Mouse (Mus musculus): Measurements from ENCODE around the gene Nat8l. TPM values are rescaled to one million over a fixed set of nuclear protein-coding genes. Genes with fewer than 3 reads are reported as not detected.

The Nat8l gene
- polyA plus RNA-seq, 1 experiment from 2014 or later, result 3.9 TPM

- H3K27me3 ChIP-seq (ENCODE audit: control insufficient read depth, insufficient read depth, low read length), result no peaks in the 10 kb centered on the region
- H3K4me3 ChIP-seq (ENCODE audit: low read depth, low read length), result peak overlapping the region; percentile 92
- peak; percentile 65 for ATAC-seq (ENCODE audit: low read depth)
- H3K9ac ChIP-seq (replicated peaks; ENCODE audit: low read depth, low read length), result peak overlapping the region; percentile 94
- 3% methylated on average over 26 of the region's 26 CpGs for WGBS
- no peaks in the 10 kb centered on the region for H3K9me3 ChIP-seq (ENCODE audit: control insufficient read depth, low read length)
- H3K4me1 ChIP-seq (ENCODE audit: control insufficient read depth, insufficient read depth, low read length), result peaks cover 13% of the 10 kb centered on the region
- peak overlapping the region; percentile 84 for H3K4me2 ChIP-seq (ENCODE audit: low read depth, low read length)
- peak overlapping the region; percentile 91 for H3K27ac ChIP-seq (ENCODE audit: low read depth, low read length)
- no peaks in the 10 kb centered on the region for H3K36me3 ChIP-seq (ENCODE audit: control insufficient read depth, insufficient read depth, low read length)
Measured at GRCm38 (mm10) chr5:33982731-33983259, 13.0 kb upstream of the Nat8l start.

- peaks cover 13% of the 10 kb centered on the region for H3K4me1 ChIP-seq (ENCODE audit: control insufficient read depth, insufficient read depth, low read length)
- ATAC-seq (ENCODE audit: low read depth), result peak; percentile 91
- no peaks in the 10 kb centered on the region for H3K36me3 ChIP-seq (ENCODE audit: control insufficient read depth, insufficient read depth, low read length)
- peak within 1 kb of the TSS; percentile 84 for H3K4me2 ChIP-seq (ENCODE audit: low read depth, low read length)
- WGBS, result under 1% methylated on average over 83 of the region's 88 CpGs
- H3K4me3 ChIP-seq (ENCODE audit: low read depth, low read length), result peak within 1 kb of the TSS; percentile 92
- H3K9me3 ChIP-seq (ENCODE audit: control insufficient read depth, low read length), result no peaks in the 10 kb centered on the region
- peak within 1 kb of the TSS; percentile 91 for H3K27ac ChIP-seq (ENCODE audit: low read depth, low read length)
- H3K27me3 ChIP-seq (ENCODE audit: control insufficient read depth, insufficient read depth, low read length), result no peaks in the 10 kb centered on the region
- peak within 1 kb of the TSS; percentile 94 for H3K9ac ChIP-seq (replicated peaks; ENCODE audit: low read depth, low read length)
Measured at GRCm38 (mm10) chr5:33983309-33984121, 12.3 kb upstream of the Nat8l start, which contains the start of gene Gm1673. Gm1673 (plus strand) TSS chr5:33983433.

- no peaks in the 10 kb centered on the region for H3K9me3 ChIP-seq (ENCODE audit: control insufficient read depth, low read length)
- peak overlapping the region; percentile 98 for H3K27ac ChIP-seq (ENCODE audit: low read depth, low read length)
- H3K4me2 ChIP-seq (ENCODE audit: low read depth, low read length), result peak overlapping the region; percentile 50
- WGBS, result 29% methylated on average over 28 of the region's 28 CpGs
- peak overlapping the region; percentile 83 for H3K9ac ChIP-seq (replicated peaks; ENCODE audit: low read depth, low read length)
- no peaks in the 10 kb centered on the region for H3K27me3 ChIP-seq (ENCODE audit: control insufficient read depth, insufficient read depth, low read length)
- H3K36me3 ChIP-seq (ENCODE audit: control insufficient read depth, insufficient read depth, low read length), result no peaks in the 10 kb centered on the region
- peaks cover 29% of the 10 kb centered on the region for H3K4me1 ChIP-seq (ENCODE audit: control insufficient read depth, insufficient read depth, low read length)
- peak overlapping the region; percentile 95 for H3K4me3 ChIP-seq (ENCODE audit: low read depth, low read length)
- no peak for ATAC-seq (ENCODE audit: low read depth)
Measured at GRCm38 (mm10) chr5:33994671-33995625, 836 bp upstream of the Nat8l start.

GRCm38 (mm10) chr5:33996694-33997045 lies 886 bp downstream of the Nat8l start:
- H3K4me1 ChIP-seq (ENCODE audit: control insufficient read depth, insufficient read depth, low read length), result peaks cover 32% of the 10 kb centered on the region
- ATAC-seq (ENCODE audit: low read depth), result peak; percentile 45
- no peaks in the 10 kb centered on the region for H3K27me3 ChIP-seq (ENCODE audit: control insufficient read depth, insufficient read depth, low read length)
- peaks cover 10% of the 10 kb centered on the region for H3K36me3 ChIP-seq (ENCODE audit: control insufficient read depth, insufficient read depth, low read length)
- WGBS, result 0% methylated on average over 53 of the region's 55 CpGs
- peak overlapping the region; percentile 95 for H3K4me3 ChIP-seq (ENCODE audit: low read depth, low read length)
- no peaks in the 10 kb centered on the region for H3K9me3 ChIP-seq (ENCODE audit: control insufficient read depth, low read length)
- peak overlapping the region; percentile 98 for H3K27ac ChIP-seq (ENCODE audit: low read depth, low read length)
- H3K9ac ChIP-seq (replicated peaks; ENCODE audit: low read depth, low read length), result peak overlapping the region; percentile 83
- peak overlapping the region; percentile 50 for H3K4me2 ChIP-seq (ENCODE audit: low read depth, low read length)

GRCm38 (mm10) chr5:33997051-33997741 lies 1.4 kb downstream of the Nat8l start:
- peak overlapping the region; percentile 95 for H3K4me3 ChIP-seq (ENCODE audit: low read depth, low read length)
- under 1% methylated on average over 56 of the region's 80 CpGs for WGBS

GRCm38 (mm10) chr5:33997829-33998504 lies 2.2 kb downstream of the Nat8l start:
- peak overlapping the region; percentile 98 for H3K27ac ChIP-seq (ENCODE audit: low read depth, low read length)
- peak overlapping the region; percentile 50 for H3K4me2 ChIP-seq (ENCODE audit: low read depth, low read length)
- no peaks in the 10 kb centered on the region for H3K9me3 ChIP-seq (ENCODE audit: control insufficient read depth, low read length)
- peak overlapping the region; percentile 83 for H3K9ac ChIP-seq (replicated peaks; ENCODE audit: low read depth, low read length)
- H3K4me3 ChIP-seq (ENCODE audit: low read depth, low read length), result peak overlapping the region; percentile 95
- ATAC-seq (ENCODE audit: low read depth), result no peak
- peaks cover 15% of the 10 kb centered on the region for H3K36me3 ChIP-seq (ENCODE audit: control insufficient read depth, insufficient read depth, low read length)
- H3K4me1 ChIP-seq (ENCODE audit: control insufficient read depth, insufficient read depth, low read length), result peaks cover 32% of the 10 kb centered on the region
- 67% methylated on average over 20 of the region's 20 CpGs for WGBS
- no peaks in the 10 kb centered on the region for H3K27me3 ChIP-seq (ENCODE audit: control insufficient read depth, insufficient read depth, low read length)

More at GRCm38 (mm10) chr5:33997051-33997741, 1.4 kb downstream of the Nat8l start:
- no peaks in the 10 kb centered on the region for H3K9me3 ChIP-seq (ENCODE audit: control insufficient read depth, low read length)
- H3K27me3 ChIP-seq (ENCODE audit: control insufficient read depth, insufficient read depth, low read length), result no peaks in the 10 kb centered on the region
- H3K9ac ChIP-seq (replicated peaks; ENCODE audit: low read depth, low read length), result peak overlapping the region; percentile 83
- H3K36me3 ChIP-seq (ENCODE audit: control insufficient read depth, insufficient read depth, low read length), result peaks cover 15% of the 10 kb centered on the region
- peak overlapping the region; percentile 98 for H3K27ac ChIP-seq (ENCODE audit: low read depth, low read length)
- H3K4me1 ChIP-seq (ENCODE audit: control insufficient read depth, insufficient read depth, low read length), result peaks cover 32% of the 10 kb centered on the region
- ATAC-seq (ENCODE audit: low read depth), result peak; percentile 36
- H3K4me2 ChIP-seq (ENCODE audit: low read depth, low read length), result peak overlapping the region; percentile 50

- Histone ChIP-seq H3K27me3 (ENCODE audit: control insufficient read depth, insufficient read depth, low read length) (no peaks in the 10 kb centered on the region), H3K9ac (replicated peaks; ENCODE audit: low read depth, low read length) (no peak overlapping the region), H3K36me3 (ENCODE audit: control insufficient read depth, insufficient read depth, low read length) (peaks cover 15% of the 10 kb centered on the region), H3K4me2 (ENCODE audit: low read depth, low read length) (peak overlapping the region; percentile 50), H3K4me3 (ENCODE audit: low read depth, low read length) (peak overlapping the region; percentile 95), H3K9me3 (ENCODE audit: control insufficient read depth, low read length) (no peaks in the 10 kb centered on the region), H3K4me1 (ENCODE audit: control insufficient read depth, insufficient read depth, low read length) (peaks cover 33% of the 10 kb centered on the region), H3K27ac (ENCODE audit: low read depth, low read length) (no peak overlapping the region)
- ATAC-seq (ENCODE audit: low read depth), result no peak
- 92% methylated on average over 3 of the region's 3 CpGs for WGBS
Measured at GRCm38 (mm10) chr5:33998505-33998877, 2.7 kb downstream of the Nat8l start.

All from neural tube, embryonic 14.5 days (tissue).